Mouse (Mus musculus): Measurements from ENCODE around the gene Mknk2.

Mknk2 gene

GRCm38 (mm10) chr10:80677942-80678436 lies at the start of gene Mknk2:
TSS of gene Mknk2 (minus strand) at chr10:80678112.
- peak; percentile 17 for DNase-seq (ENCODE audit: low read depth, low spot score)

DNA sequence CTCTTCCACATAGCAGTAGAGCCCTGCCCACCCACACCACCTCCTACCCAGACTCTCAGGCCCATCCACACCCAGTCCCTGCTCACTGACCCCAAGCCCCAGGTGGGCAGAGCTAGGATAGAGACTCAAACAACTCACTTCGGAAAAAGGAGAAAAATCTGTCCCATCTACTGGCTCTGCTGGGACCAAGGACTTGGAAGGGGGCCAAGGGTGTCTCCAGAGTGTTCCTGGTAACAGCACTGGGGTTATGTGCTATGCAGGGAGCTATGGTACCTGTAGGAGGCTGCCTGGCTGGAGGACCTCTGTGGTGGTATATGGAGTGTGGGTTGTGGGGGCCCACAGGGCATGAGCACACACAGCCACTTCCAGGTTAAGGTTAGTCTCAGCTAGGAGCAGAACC lies 39.4 kb upstream of the Mknk2 start:
- no peak for DNase-seq (ENCODE audit: low read depth, low spot score)

DNA sequence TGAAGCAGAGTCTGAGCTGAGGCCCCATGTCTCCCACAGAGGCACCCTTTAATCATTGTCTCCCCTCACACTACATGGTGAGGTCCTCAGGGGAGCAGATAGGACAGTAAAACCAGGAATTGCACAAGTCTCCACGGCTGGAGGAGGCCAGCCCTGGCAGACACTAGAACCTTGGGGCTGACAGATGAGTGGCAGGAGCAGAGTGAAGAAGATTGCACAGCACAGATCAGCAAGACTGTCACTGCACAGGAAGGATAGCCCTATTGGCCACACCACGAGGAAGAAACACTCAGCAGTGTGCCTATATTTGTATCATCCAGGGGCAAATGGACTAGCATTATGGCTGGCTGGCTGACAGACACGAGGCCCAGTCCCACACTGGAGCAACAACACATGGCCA lies 32.9 kb upstream of the Mknk2 start:
- no peak for DNase-seq (ENCODE audit: low read depth, low spot score)

- no peak for DNase-seq (ENCODE audit: low read depth, low spot score)
Measured at GRCm38 (mm10) chr10:80705479-80705878, 27.6 kb upstream of the Mknk2 start.

GRCm38 (mm10) chr10:80705033-80705432 lies 27.1 kb upstream of the Mknk2 start:
- no peak for DNase-seq (ENCODE audit: low read depth, low spot score)

DNA sequence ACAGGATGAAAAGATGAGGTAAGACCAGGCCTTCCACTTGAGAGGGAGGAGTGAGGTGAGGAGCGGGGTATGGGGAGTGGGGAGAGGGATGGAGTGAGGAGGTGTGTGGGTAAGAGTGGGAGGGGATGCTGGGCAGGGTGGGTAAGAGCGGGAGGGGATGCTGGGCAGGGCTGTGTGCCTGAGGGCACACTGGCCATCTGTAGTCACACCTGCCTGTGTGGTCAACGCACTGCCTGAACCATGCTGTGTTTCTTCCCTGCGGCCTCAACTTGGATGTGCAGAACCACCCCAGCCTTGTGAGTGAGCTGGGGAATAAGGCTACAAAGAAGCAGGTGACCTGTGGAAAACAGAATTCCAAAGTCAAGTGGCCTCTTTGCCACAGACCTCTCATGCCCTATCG lies 26.5 kb upstream of the Mknk2 start:
- DNase-seq (ENCODE audit: low read depth, low spot score): no peak

GRCm38 (mm10) chr10:80703643-80704042 lies 25.7 kb upstream of the Mknk2 start:
- no peak for DNase-seq (ENCODE audit: low read depth, low spot score)

- peak; percentile 96 for DNase-seq (ENCODE audit: low read depth, low spot score)
Measured at GRCm38 (mm10) chr10:80702536-80703390, 24.9 kb upstream of the Mknk2 start.

DNA sequence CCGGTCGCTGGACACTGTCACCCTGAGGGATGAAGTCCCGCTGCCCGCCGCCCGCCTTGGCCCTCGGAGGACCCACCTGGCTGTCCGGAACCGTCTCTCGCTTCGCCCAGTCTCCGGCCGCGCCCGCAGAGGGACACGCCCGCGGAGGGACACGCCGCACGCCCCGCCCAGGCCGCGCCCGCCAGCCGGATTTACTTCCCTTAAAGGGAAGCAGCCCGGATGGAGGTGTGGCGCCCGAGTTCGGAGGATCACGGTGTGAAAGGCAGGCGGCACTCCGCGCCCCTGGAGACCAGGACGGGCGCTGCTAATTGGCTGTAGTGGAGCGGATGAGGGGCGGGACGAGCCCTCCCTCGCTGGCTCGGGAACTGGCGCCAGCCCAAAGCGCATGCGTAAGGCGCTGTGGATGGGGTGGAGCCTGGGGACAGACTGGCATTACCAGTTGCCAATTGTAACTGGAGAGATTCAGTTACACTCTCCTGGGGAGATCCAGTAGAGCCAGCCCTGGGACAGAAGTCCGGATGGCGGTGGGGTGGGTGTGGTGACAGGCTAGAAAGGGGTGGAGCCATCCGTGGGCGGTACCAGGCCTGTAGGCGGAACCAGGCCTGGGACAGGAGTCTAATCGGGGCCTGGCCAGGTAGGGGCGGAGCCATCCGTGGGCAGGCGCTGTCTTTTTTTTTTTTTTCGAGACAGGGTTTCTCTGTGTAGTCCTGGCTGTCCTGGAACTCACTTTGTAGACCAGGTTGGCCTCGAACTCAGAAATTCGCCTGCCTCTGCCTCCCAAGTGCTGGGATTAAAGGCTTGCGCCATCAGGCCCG lies 24.0 kb upstream of the Mknk2 start, which contains the start of the genes Mob3a and Izumo4:
Gene Mob3a (minus strand): TSS at position 257 of the 815 bp plus-strand sequence.
Gene Izumo4 (plus strand): TSS at position 464 of the 815 bp plus-strand sequence.
- peak; percentile 100 for DNase-seq (ENCODE audit: low read depth, low spot score)

GRCm38 (mm10) chr10:80700732-80701131 lies 22.8 kb upstream of the Mknk2 start:
- DNase-seq (ENCODE audit: low read depth, low spot score): no peak

GRCm38 (mm10) chr10:80700038-80700504 lies 22.2 kb upstream of the Mknk2 start:
- no peak for DNase-seq (ENCODE audit: low read depth, low spot score)

- DNase-seq (ENCODE audit: low read depth, low spot score): no peak
Measured at GRCm38 (mm10) chr10:80698605-80699004, 20.7 kb upstream of the Mknk2 start.

DNA sequence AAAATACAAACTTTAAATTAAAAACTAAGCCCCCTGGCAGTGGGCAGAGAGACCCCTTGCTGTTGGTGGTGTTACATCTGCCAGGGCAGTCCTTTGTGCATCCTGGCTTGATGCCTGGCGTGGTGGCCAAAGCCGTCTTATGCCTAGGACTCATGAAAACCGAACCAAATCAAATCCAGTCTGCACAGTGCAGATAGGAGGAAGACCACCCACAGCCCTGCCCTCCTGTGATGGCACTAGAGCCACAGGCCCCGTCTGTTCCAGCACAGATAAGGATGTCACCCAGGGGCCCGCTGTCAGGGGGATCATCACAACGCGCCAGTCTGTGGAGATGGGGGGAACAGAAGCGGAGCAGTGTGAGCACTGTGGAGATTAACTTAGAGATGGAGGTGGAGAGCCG lies 19.9 kb upstream of the Mknk2 start:
- no peak for DNase-seq (ENCODE audit: low read depth, low spot score)

GRCm38 (mm10) chr10:80697393-80697787 lies 19.5 kb upstream of the Mknk2 start:
- DNase-seq (ENCODE audit: low read depth, low spot score): no peak

- DNase-seq (ENCODE audit: low read depth, low spot score): no peak
Measured at GRCm38 (mm10) chr10:80696502-80697392, 18.8 kb upstream of the Mknk2 start.

DNA sequence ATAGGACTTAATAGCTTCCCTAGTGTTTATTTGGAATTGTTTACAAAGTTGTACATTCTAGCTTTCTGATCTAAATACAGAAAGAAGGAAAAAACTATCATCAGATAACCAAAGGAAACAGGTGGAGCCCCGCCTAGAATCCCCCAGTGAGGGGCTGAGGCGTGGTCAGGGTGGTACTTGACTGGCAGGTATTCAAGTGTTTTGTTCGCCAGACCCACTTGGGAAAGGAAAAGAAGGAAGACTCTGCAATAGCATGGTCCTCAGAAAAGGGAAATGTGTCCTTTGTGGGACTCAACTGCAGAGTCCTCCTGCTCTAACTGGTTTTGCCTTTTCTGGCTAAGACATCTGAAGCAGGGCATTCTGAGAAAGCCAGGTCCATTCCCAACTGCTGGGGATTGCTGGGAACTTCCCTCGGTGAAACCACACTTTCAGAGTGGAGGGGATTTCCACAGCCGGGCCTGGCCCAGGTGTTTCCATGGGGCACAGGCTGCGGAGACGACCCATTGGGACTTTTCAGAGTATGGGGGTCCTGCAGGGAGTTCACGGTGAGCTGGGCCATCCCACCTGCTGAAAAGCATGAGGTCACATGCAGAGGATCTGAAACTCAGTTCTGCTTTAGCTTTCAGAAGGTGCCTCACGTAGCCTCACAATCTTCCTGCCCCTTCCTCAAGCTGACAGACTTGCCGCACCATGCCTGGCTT lies 18.0 kb upstream of the Mknk2 start:
- peak; percentile 21 for DNase-seq (ENCODE audit: low read depth, low spot score)

DNA sequence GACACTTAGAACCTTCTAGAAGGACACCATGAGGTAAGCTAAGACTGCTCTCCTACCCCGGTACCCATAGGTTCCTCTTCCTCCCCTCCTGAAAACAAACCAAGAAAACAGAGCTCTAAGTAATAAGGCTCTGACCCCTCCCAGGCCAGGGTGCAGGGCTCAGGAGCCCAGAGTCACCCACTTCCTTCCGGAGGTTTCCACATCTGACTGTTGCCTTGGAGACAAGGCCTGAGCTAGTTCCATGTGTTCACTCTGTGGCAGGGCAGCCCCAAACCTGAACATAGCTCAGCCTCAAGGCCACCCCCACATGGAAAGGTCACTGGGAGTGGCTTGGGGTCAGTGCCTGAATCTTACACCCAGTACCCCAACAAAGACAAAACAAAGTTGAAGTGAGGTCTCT lies 17.3 kb upstream of the Mknk2 start:
- peak; percentile 62 for DNase-seq (ENCODE audit: low read depth, low spot score)

DNA sequence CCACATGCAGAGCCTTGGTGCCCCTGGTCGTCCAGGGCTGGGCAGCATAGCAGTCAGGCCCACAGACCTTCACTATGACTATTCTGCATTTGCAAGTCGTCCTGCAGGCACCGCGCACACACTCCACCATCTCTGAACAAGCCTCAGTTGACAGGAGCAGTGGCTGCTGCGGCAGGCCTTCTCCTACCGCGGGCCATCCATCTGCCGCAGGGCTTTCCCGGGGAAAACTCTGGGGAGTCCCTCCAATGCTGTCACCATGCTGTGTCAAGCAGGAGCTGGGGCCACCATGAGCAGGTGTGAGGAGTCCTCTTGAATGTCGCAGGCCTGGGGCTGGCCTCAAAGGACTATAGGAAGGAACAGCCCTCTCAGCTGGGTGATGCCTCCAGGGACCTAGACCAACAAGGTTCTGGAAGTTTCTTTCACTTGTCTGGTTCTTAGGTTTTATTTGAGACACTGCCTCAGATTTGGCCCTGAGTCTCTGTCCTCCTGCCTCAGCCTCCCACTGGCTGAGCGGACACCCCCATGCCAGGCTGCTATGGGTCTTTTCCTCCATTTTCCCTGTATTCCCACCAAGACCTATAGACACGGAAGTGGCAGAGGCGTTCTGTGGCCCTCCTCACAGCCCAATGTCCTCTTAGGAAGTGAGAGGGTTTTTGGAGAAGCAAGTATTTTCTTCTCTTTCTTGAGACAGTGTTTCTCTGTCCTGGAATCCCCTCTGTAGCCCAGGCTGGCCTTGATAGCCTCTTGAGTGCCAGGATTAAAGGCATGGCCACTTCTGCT lies 16.4 kb upstream of the Mknk2 start:
- DNase-seq (ENCODE audit: low read depth, low spot score): no peak

- DNase-seq (ENCODE audit: low read depth, low spot score): no peak
Measured at GRCm38 (mm10) chr10:80693401-80694045, 15.6 kb upstream of the Mknk2 start.

All from R1 (cell line).